Mouse (Mus musculus) megakaryocyte, embryonic 14.5 days (primary cell): ENCODE results near the gene Stk11ip.

Experiments used
- FLI1 ChIP-seq: IDR thresholded peaks from 2 replicates; pipeline ENCODE4 v1.6.1; 2012; ENCODE audit warnings: low read length, inconsistent platforms, mixed read lengths
- GATA1 ChIP-seq: IDR thresholded peaks from 3 replicates; pipeline ENCODE4 v1.6.1; 2012; ENCODE audit warnings: mixed read lengths, low read length, inconsistent platforms, borderline replicate concordance

GRCm38 (mm10) chr1:75583034-75583433 lies 61.7 kb downstream of the Stk11ip start:
- no peak for TF ChIP-seq GATA1
- TF ChIP-seq FLI1, result no peak
